Mouse (Mus musculus) embryonic facial prominence, embryonic 11.5 days (tissue): ENCODE data around the gene N4bp3. TPM values are rescaled to one million over a fixed set of nuclear protein-coding genes. Genes with fewer than 3 reads are reported as not detected.

Experiments
- ATAC-seq: fragments of 200-750 bp; cut with Nextera tagmentation; replicated peaks from 2 replicates; pipeline ENCODE4 v1.8.0; 2017; ENCODE audit warnings: low read depth; ENCODE audit not compliant: insufficient number of reproducible peaks, low FRiP score, low TSS enrichment
- DNase-seq: peaks from one replicate; pipeline ENCODE4 v3.0.0-alpha.2; 2015; ENCODE audit warnings: low spot score
- H3K27ac ChIP-seq: fragments of 300-500 bp; sonication (generic); replicated peaks from 2 replicates; pipeline ENCODE4 v1.5.1; 2014; ENCODE audit warnings: mild to moderate bottlenecking, low read depth, low read length, control low read depth
- H3K27me3 ChIP-seq: fragments of 300-500 bp; sonication (generic); 2 replicates; pipeline ENCODE4 v1.6.1; 2014; ENCODE audit warnings: mild to moderate bottlenecking, low read length, moderate library complexity, mixed read lengths; ENCODE audit not compliant: control insufficient read depth, insufficient read depth
- H3K36me3 ChIP-seq: fragments of 300-500 bp; sonication (generic); replicated peaks from 2 replicates; pipeline ENCODE4 v1.6.1; 2014; ENCODE audit warnings: low read depth, mild to moderate bottlenecking, low read length, moderate library complexity, mixed read lengths; ENCODE audit not compliant: control insufficient read depth, insufficient read depth
- H3K4me1 ChIP-seq: fragments of 300-500 bp; sonication (generic); 2 replicates; pipeline ENCODE4 v1.6.1; 2014; ENCODE audit warnings: low read length, mixed read lengths; ENCODE audit not compliant: control insufficient read depth, insufficient read depth
- H3K4me2 ChIP-seq: fragments of 300-500 bp; sonication (generic); 2 replicates; pipeline ENCODE4 v1.6.1; 2014; ENCODE audit warnings: low read depth, mild to moderate bottlenecking, control low read depth, low read length, moderate library complexity
- H3K4me3 ChIP-seq: fragments of 300-500 bp; sonication (generic); 2 replicates; pipeline ENCODE4 v1.5.1; 2014; ENCODE audit warnings: low read depth, low read length, control low read depth
- H3K9ac ChIP-seq: fragments of 300-500 bp; sonication (generic); replicated peaks from 2 replicates; pipeline ENCODE4 v1.6.1; 2014; ENCODE audit warnings: mild to moderate bottlenecking, control low read depth, low read length
- H3K9me3 ChIP-seq: fragments of 300-500 bp; sonication (generic); replicated peaks from 2 replicates; pipeline ENCODE4 v1.6.1; 2016; ENCODE audit warnings: mild to moderate bottlenecking, low read length, inconsistent platforms, mixed read lengths; ENCODE audit not compliant: control insufficient read depth
- WGBS: fragments of 180-500 bp; shearing (Covaris S2); extraction: QIAGEN DNeasy Blood & Tissue Kit; methylation state at CpG from one replicate; pipeline ENCODE4 v1.1.7; 2014; 5-methylcytosine and 5-hydroxymethylcytosine counted together
- polyA plus RNA-seq: library from polyadenylated mRNA; unstranded; fragments of >200 nt; fragmentation: Nextera tagmentation; extraction: Ambion mirVana; gene quantifications from 2 replicates; pipeline ENCODE4 v1.2.1, GENCODE M21; 2014

N4bp3 gene
- polyA plus RNA-seq, 1 experiment from 2014 or later, result 7.4 TPM

GRCm38 (mm10) chr11:51597553-51597952, 53.1 kb downstream of the N4bp3 start:
- 80% methylated on average over 2 of the region's 2 CpGs for WGBS
- no peak overlapping the region for H3K4me3 ChIP-seq
- peaks cover 45% of the 10 kb centered on the region for H3K36me3 ChIP-seq
- ATAC-seq (no peak), DNase-seq (no peak)
- H3K27me3 ChIP-seq, result no peaks in the 10 kb centered on the region
- H3K4me1 ChIP-seq, result no peaks in the 10 kb centered on the region
- no peak overlapping the region for H3K4me2 ChIP-seq
- no peaks in the 10 kb centered on the region for H3K9me3 ChIP-seq
- no peak overlapping the region for H3K27ac ChIP-seq
- no peak overlapping the region for H3K9ac ChIP-seq

GRCm38 (mm10) chr11:51595459-51596083, 55.1 kb downstream of the N4bp3 start:
- H3K4me1 ChIP-seq, result no peaks in the 10 kb centered on the region
- 93% methylated on average over 1 of the region's 1 CpGs for WGBS
- no peaks in the 10 kb centered on the region for H3K27me3 ChIP-seq
- no peaks in the 10 kb centered on the region for H3K9me3 ChIP-seq
- DNase-seq (no peak), ATAC-seq (no peak)
- no peak overlapping the region for H3K27ac ChIP-seq
- H3K9ac ChIP-seq, result no peak overlapping the region
- H3K4me2 ChIP-seq, result no peak overlapping the region
- peaks cover 41% of the 10 kb centered on the region for H3K36me3 ChIP-seq
- H3K4me3 ChIP-seq, result no peak overlapping the region

- H3K9me3 ChIP-seq, result no peaks in the 10 kb centered on the region
- H3K9ac ChIP-seq, result no peak overlapping the region
- H3K27me3 ChIP-seq, result no peaks in the 10 kb centered on the region
- H3K4me1 ChIP-seq, result no peaks in the 10 kb centered on the region
- ATAC-seq, result no peak
- peaks cover 36% of the 10 kb centered on the region for H3K36me3 ChIP-seq
- 84% methylated on average over 3 of the region's 3 CpGs for whole genome bisulfite sequencing
- H3K27ac ChIP-seq, result no peak overlapping the region
- DNase-seq, result no peak
- no peak overlapping the region for H3K4me2 ChIP-seq
- H3K4me3 ChIP-seq, result no peak overlapping the region
Measured at GRCm38 (mm10) chr11:51594715-51595350, 55.8 kb downstream of the N4bp3 start.

GRCm38 (mm10) chr11:51593849-51594248, 56.8 kb downstream of the N4bp3 start:
- H3K4me1 ChIP-seq, result no peaks in the 10 kb centered on the region
- no peak overlapping the region for H3K9ac ChIP-seq
- ATAC-seq, result no peak
- no peak overlapping the region for H3K27ac ChIP-seq
- H3K4me2 ChIP-seq, result no peak overlapping the region
- H3K36me3 ChIP-seq, result peaks cover 27% of the 10 kb centered on the region
- DNase-seq, result no peak
- H3K27me3 ChIP-seq, result no peaks in the 10 kb centered on the region
- H3K4me3 ChIP-seq, result no peak overlapping the region
- 92% methylated on average over 6 of the region's 6 CpGs for whole genome bisulfite sequencing
- H3K9me3 ChIP-seq, result no peaks in the 10 kb centered on the region

- 90% methylated on average over 4 of the region's 4 CpGs for WGBS
- no peak for ATAC-seq
- no peak for DNase-seq
Measured at GRCm38 (mm10) chr11:51593368-51593767, 57.3 kb downstream of the N4bp3 start.

More at GRCm38 (mm10) chr11:51593368-51593767, 57.3 kb downstream of the N4bp3 start:
- no peaks in the 10 kb centered on the region for H3K27me3 ChIP-seq
- peaks cover 23% of the 10 kb centered on the region for H3K36me3 ChIP-seq
- no peak overlapping the region for H3K27ac ChIP-seq
- no peaks in the 10 kb centered on the region for H3K9me3 ChIP-seq
- no peak overlapping the region for H3K4me3 ChIP-seq
- H3K4me1 ChIP-seq, result no peaks in the 10 kb centered on the region
- no peak overlapping the region for H3K4me2 ChIP-seq
- no peak overlapping the region for H3K9ac ChIP-seq

Other genes starting within 250 kb of the N4bp3 start
- 8.7 and 10.2 TPM in 2 replicates for gene Phykpl, start 66.1 kb downstream of the N4bp3 start, polyA plus RNA-seq
- gene Hnrnpab, start 44.0 kb downstream of the N4bp3 start, polyA plus RNA-seq, result 797 and 870 TPM in 2 replicates
- 169 and 174 TPM in 2 replicates for gene Nhp2, start 31.1 kb downstream of the N4bp3 start, polyA plus RNA-seq
- gene Rmnd5b, start 14.9 kb downstream of the N4bp3 start, polyA plus RNA-seq, result 36.0 and 39.0 TPM in 2 replicates
- 0.88 and 1.1 TPM in 2 replicates for gene D930048N14Rik, start 112 bp upstream of the N4bp3 start, polyA plus RNA-seq
- gene 0610009B22Rik, start 38.0 kb upstream of the N4bp3 start, polyA plus RNA-seq, result 100 and 107 TPM in 2 replicates
- gene Sec24a, start 112.8 kb upstream of the N4bp3 start, polyA plus RNA-seq, result 10.5 and 11.5 TPM in 2 replicates
- 104 and 108 TPM in 2 replicates for gene Sar1b, start 112.8 kb upstream of the N4bp3 start, polyA plus RNA-seq
- 0.26 and 0.52 TPM in 2 replicates for gene Jade2, start 206.8 kb upstream of the N4bp3 start, polyA plus RNA-seq